Mouse (Mus musculus) B cell, adult (primary cell): Measurements from ENCODE around the gene Extl2. TPM values are rescaled to one million over a fixed set of nuclear protein-coding genes. Genes with fewer than 3 reads are reported as not detected.

Experiments used
- total RNA-seq: library from RNA; stranded (reverse); gene quantifications from 4 replicates; pipeline ENCODE4 v1.2.4, GENCODE M21; 2023; ENCODE audit not compliant: inconsistent age

Extl2 gene
- 2.6 to 5.8 TPM (median 4.1 TPM) in 4 replicates for total RNA-seq

GRCm38 (mm10) chr3:116006978-116007940, at the start of gene Extl2, which contains the start of gene Slc30a7:
TSS of gene Extl2 (plus strand) at chr3:116007462.
TSS of gene Slc30a7 (minus strand) at chr3:116007406.

Other genes starting within 250 kb of the Extl2 start
- gene Dph5, start 119.6 kb upstream of the Extl2 start, total RNA-seq, result 54.7 to 69.2 TPM (median 63.9 TPM) in 4 replicates
- gene Slc30a7, start 56 bp upstream of the Extl2 start, total RNA-seq, result 22.7 to 33.9 TPM (median 31.8 TPM) in 4 replicates
- gene Vcam1, start 122.2 kb downstream of the Extl2 start, total RNA-seq, result 7.1 to 12.4 TPM (median 10.6 TPM) in 4 replicates
- not detected in 4 replicates for gene Gpr88, start 246.0 kb downstream of the Extl2 start, total RNA-seq